Mouse (Mus musculus) thymus, adult 2 months (tissue): ENCODE measurements around the gene Trim10.

ENCODE experiments used
- CTCF ChIP-seq: fragments of 200-500 bp; IDR thresholded peaks from 2 replicates; pipeline ENCODE4 v1.5.1; 2012; ENCODE audit warnings: mild to moderate bottlenecking, control low read depth, low read length, moderate library complexity, borderline replicate concordance; ENCODE audit not compliant: control insufficient read depth, poor library complexity, insufficient read depth; ENCODE audit errors: extremely low read depth
- POLR2A ChIP-seq: fragments of 200-500 bp; IDR thresholded peaks from 2 replicates; pipeline ENCODE4 v1.6.1; 2012; ENCODE audit warnings: mild to moderate bottlenecking, low read length, control low read depth, moderate library complexity; ENCODE audit not compliant: control insufficient read depth, poor library complexity, insufficient read depth; ENCODE audit errors: extremely low read depth

DNA sequence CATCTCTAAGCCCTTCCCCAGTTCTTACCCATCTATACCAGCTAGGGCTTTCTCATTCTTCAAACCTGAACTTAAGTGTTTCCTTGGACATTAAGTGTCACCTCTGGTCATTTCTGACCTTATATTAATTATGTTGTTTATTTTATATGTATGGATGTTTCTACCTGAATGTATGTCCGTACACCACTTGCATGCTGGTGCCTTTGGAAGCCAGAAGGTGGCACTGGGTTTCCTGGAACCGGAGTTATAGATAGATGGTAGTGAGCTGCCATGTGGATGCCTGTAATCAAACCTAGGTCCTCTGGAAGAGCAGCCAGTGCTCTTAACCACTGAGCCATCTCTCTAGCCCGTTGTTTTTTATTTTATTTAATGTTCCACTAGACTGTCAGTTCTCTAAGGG lies 13.9 kb upstream of the Trim10 start:
- TF ChIP-seq POLR2A: no peak
- TF ChIP-seq CTCF: no peak
